Mouse (Mus musculus): ENCODE data around the gene Rps6ka6. TPM values are rescaled to one million over a fixed set of nuclear protein-coding genes. Genes with fewer than 3 reads are reported as not detected.

Rps6ka6 gene
- polyA plus RNA-seq (2015; fragmentation: Nextera tagmentation; extraction: Ambion mirVana), result 12.1 and 17.4 TPM in 2 replicates

DNA sequence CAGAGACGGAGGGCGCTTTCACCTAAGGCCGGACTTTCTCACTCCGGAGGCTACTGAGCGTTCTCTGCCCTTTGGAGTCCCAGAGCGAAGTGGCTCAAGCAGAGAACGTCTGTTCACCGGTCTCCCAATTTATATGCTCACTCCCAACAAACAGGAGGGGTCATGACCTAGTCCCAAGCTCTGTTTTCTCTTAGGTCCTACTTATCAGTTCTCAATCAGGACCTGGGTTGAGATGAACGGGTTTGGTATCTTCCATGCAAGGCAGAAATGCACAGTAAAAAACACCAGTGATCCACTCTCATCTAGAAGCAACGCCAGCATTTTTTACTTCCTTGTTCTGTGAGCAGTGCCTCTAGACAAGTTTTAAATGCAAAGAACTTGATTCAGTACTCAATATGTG lies at the start of gene Rps6ka6:
Rps6ka6 (minus strand) TSS at position 101 of the 400 bp plus-strand sequence.
- no peak within 1 kb of the TSS for H3K4me2 ChIP-seq
- ATAC-seq (ENCODE audit: low read depth) (no peak), DNase-seq (no peak)
- no peak within 1 kb of the TSS for H3K27ac ChIP-seq
- H3K4me1 ChIP-seq (replicated peaks), result no peaks in the 10 kb centered on the region
- 59% methylated on average over 10 of the region's 10 CpGs for WGBS (ENCODE audit: insufficient replicate concordance)
- no peaks in the 10 kb centered on the region for H3K9me3 ChIP-seq (replicated peaks)
- no peak within 1 kb of the TSS for H3K9ac ChIP-seq
- H3K36me3 ChIP-seq, result no peaks in the 10 kb centered on the region
- no peaks in the 10 kb centered on the region for H3K27me3 ChIP-seq
- no peak within 1 kb of the TSS for H3K4me3 ChIP-seq (replicated peaks)

DNA sequence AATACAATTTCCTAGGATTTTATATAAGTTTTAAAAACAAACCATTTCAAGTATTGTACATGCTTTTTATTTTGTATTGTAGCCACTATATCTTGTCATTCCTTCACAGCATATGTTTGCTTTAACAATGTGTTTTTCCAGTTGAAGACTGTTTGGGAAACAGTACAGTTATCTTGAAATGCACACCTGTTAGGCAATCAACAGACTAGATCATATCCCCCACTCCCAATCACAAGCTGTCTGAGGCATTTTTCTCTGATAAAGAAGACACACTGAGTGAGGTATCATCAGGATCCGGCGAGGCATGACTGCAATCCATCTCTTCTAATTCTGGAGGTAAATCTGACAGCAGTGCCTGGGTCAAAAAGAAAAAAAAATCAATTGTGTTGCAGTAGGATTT lies 39.3 kb upstream of the Rps6ka6 start:
- Histone ChIP-seq H3K27ac (no peak overlapping the region), H3K4me2 (no peak overlapping the region), H3K4me1 (replicated peaks) (no peaks in the 10 kb centered on the region), H3K9ac (no peak overlapping the region), H3K27me3 (no peaks in the 10 kb centered on the region), H3K4me3 (replicated peaks) (no peak overlapping the region), H3K36me3 (no peaks in the 10 kb centered on the region), H3K9me3 (replicated peaks) (no peaks in the 10 kb centered on the region)
- DNase-seq, result no peak
- 48% methylated on average over 2 of the region's 2 CpGs for WGBS (ENCODE audit: insufficient replicate concordance)
- no peak for ATAC-seq (ENCODE audit: low read depth)

DNA sequence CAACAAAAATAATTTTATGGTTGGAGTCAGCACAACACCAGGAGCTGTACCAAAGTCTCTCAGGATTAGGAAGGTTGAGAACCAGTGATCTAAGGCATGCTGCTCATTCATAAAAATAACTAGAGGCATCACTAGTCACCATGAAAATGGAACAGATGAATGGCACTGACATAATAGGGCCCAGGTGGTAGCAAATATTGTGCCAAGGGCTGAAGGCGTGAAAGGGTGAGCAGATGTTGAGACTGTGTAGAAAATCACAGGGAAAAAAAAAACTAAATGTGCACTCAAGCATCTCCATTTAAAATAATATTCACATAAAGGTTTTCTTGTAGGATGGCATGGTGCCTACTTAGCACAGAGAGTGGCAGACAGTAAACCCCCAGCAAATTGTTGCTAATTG lies 19.6 kb downstream of the Rps6ka6 start:
- Histone ChIP-seq H3K27me3 (no peaks in the 10 kb centered on the region), H3K36me3 (no peaks in the 10 kb centered on the region), H3K4me1 (replicated peaks) (no peaks in the 10 kb centered on the region), H3K9ac (no peak overlapping the region), H3K4me3 (replicated peaks) (no peak overlapping the region), H3K9me3 (replicated peaks) (no peaks in the 10 kb centered on the region), H3K4me2 (no peak overlapping the region), H3K27ac (no peak overlapping the region)
- 83% methylated on average over 1 of the region's 1 CpGs for WGBS (ENCODE audit: insufficient replicate concordance)
- ATAC-seq (ENCODE audit: low read depth), result no peak
- no peak for DNase-seq

DNA sequence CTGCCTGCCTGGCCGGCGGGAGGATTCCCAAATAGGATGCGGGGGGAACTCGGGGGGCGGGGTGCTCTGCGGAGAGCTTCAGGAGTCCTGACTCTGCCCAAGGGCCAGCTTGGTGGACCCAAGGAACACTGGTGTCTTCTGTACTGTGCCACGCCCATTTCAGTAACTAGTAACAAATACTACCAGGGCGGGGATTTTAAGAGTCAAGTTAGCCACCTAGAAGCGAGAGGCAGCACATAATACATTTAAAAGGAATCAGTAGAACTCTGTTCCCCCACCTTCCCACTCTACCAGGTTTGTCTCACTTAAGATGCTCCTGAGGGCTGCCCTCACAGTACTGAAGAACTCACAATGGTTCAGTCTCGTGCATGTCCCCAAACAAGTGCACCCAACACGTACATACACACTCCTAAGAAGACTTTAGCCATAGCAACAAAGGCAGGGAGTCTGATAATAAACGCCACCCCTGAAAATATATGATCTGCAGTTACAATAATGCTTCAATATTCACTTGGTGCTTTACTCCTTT lies 74.1 kb downstream of the Rps6ka6 start:
- no peaks in the 10 kb centered on the region for H3K9me3 ChIP-seq (replicated peaks)
- peak overlapping the region; percentile 73 for H3K4me2 ChIP-seq
- ATAC-seq (ENCODE audit: low read depth) (peak; percentile 61), DNase-seq (no peak)
- H3K4me1 ChIP-seq (replicated peaks), result no peaks in the 10 kb centered on the region
- H3K36me3 ChIP-seq, result no peaks in the 10 kb centered on the region
- H3K4me3 ChIP-seq (replicated peaks), result peak overlapping the region; percentile 67
- no peak overlapping the region for H3K27ac ChIP-seq
- H3K27me3 ChIP-seq, result no peaks in the 10 kb centered on the region
- peak overlapping the region; percentile 69; the same call in 1 of the 2 replicates for H3K9ac ChIP-seq
- 20% methylated on average over 12 of the region's 12 CpGs for WGBS (ENCODE audit: insufficient replicate concordance)

DNA sequence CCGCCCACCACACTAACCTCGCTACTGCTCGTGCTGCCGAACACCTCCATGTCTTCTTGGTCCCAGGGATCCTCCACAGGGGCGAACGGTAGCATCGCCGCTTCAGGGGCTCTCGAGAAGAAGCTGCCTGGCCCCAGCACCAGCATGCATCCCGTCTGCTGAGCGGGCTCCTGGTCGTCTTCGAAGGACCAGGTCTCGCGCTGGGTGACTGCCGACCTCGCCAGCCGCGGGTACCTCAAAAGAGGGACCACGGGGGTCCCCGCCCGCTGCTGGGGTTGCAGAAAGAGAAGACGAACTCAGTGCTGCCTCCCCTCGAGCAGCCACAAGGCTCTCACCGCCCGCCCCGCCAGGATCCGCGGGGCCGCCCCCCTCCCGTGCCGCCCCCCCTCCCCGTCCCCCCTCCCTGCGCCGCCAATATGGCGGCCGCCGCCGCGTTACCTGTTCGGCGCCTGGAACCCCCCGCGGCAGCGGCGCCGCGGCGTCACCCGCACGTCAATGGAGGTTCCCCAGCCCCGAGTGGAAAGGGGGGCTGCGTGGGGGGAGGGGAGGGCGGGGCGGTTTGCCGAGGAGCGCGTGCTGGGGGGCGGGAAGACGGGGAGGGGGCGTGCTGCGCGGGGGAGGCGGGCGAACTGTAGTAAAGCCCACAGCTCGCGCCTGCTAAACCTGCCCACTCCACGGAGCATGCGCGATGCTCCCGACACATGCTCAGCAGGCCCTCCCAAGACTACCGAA lies 74.8 kb downstream of the Rps6ka6 start:
- Histone ChIP-seq H3K4me2 (peak overlapping the region; percentile 73), H3K36me3 (no peaks in the 10 kb centered on the region), H3K4me1 (replicated peaks) (no peaks in the 10 kb centered on the region), H3K4me3 (replicated peaks) (peak overlapping the region; percentile 67), H3K9me3 (replicated peaks) (no peaks in the 10 kb centered on the region), H3K9ac (peak overlapping the region; percentile 69), H3K27ac (peak overlapping the region; percentile 10; the same call in 1 of the 2 replicates), H3K27me3 (no peaks in the 10 kb centered on the region)
- ATAC-seq (ENCODE audit: low read depth) (peak; percentile 87), DNase-seq (peak; percentile 27)
- 12% methylated on average over 37 of the region's 72 CpGs for WGBS (ENCODE audit: insufficient replicate concordance)

DNA sequence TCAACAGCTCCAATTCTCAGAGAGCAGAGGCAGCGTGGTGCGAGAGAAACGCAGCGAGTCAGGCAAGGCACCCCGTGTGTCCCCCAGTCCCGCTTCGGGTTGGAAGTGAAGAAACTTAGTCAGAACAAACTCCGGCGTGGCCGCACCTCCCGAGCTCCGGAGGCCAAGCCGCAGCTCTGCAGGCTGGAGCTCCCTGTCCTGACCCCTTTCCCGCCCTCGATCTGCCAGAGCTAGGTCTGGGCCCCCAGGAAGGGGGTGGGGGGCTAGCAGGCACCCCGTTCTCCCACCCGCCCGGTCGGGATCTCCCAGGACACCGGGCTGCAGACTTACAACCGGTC lies 75.3 kb downstream of the Rps6ka6 start:
- H3K27me3 ChIP-seq, result no peaks in the 10 kb centered on the region
- DNase-seq (peak; percentile 20), ATAC-seq (ENCODE audit: low read depth) (peak; percentile 63)
- H3K27ac ChIP-seq, result peak overlapping the region; percentile 10; the same call in 1 of the 2 replicates
- no peaks in the 10 kb centered on the region for H3K36me3 ChIP-seq
- H3K4me3 ChIP-seq (replicated peaks), result peak overlapping the region; percentile 67
- WGBS (ENCODE audit: insufficient replicate concordance), result 14% methylated on average over 21 of the region's 21 CpGs
- H3K9me3 ChIP-seq (replicated peaks), result no peaks in the 10 kb centered on the region
- H3K4me2 ChIP-seq, result peak overlapping the region; percentile 73
- H3K4me1 ChIP-seq (replicated peaks), result no peaks in the 10 kb centered on the region
- H3K9ac ChIP-seq, result peak overlapping the region; percentile 69

DNA sequence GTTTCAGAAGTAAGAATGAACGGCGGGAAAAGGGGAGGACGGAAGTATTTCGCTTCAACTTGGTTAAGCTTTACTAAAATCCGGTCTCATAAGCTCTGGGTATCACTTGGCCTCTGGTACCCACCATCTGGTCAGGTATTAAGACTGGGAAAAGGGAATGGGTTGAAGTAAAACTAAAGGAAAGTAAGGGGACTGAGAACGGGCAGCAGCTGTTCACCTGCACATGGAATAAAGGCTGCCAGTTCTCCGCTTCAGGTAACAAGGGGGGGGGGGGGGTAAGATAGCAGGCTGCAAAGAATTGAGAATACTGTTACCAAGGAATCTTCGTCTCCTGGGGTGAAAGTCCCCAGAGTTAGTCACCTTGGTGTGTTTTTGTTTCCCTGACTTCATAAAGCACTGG lies 75.7 kb downstream of the Rps6ka6 start:
- H3K27me3 ChIP-seq, result no peaks in the 10 kb centered on the region
- H3K4me1 ChIP-seq (replicated peaks), result no peaks in the 10 kb centered on the region
- peak overlapping the region; percentile 67 for H3K4me3 ChIP-seq (replicated peaks)
- no peaks in the 10 kb centered on the region for H3K36me3 ChIP-seq
- peak overlapping the region; percentile 73 for H3K4me2 ChIP-seq
- 20% methylated on average over 8 of the region's 8 CpGs for WGBS (ENCODE audit: insufficient replicate concordance)
- no peak overlapping the region for H3K27ac ChIP-seq
- peak overlapping the region; percentile 69 for H3K9ac ChIP-seq
- DNase-seq (peak; percentile 0), ATAC-seq (ENCODE audit: low read depth) (no peak)
- no peaks in the 10 kb centered on the region for H3K9me3 ChIP-seq (replicated peaks)

DNA sequence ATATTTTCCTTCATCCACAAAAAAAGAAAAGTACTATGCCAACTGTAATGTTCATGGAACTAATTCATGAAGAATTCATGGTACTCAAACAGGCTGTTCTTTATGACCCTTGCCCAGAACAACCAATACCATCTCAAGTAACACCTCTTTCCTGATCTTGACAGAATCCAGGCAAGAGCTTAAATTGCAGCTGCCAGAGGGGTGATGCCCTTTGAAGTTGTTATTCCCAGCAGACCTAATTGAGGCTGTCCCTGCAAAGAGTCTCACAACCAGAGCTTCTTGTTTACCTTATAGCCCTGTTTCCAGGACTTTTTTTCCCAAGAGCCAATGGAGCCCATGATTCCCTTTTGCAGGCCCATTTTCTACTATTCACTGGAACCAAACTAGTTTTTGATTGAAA lies 77.6 kb downstream of the Rps6ka6 start:
- H3K4me3 ChIP-seq (replicated peaks), result no peak overlapping the region
- ATAC-seq (ENCODE audit: low read depth) (no peak), DNase-seq (no peak)

DNA sequence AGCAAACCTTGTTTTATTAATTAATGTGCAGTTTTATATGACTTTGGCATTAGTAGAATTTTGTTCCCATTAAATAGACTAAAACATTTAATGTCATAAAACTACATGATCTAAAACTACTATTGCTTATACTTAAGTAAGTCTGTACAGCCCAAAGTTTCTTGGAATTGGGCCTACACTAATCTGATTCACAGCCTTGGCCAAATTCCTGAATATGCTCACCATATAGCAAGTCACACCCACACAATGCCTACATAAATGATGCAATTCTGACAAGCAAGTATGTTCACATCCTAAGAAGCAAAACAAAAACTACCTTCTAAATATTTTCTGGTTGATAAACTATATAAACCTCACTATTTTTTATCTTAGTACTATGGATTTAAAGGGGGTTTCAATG lies 101.2 kb downstream of the Rps6ka6 start:
- DNase-seq (no peak), ATAC-seq (ENCODE audit: low read depth) (no peak)
- H3K4me2 ChIP-seq, result no peak overlapping the region
- no peaks in the 10 kb centered on the region for H3K27me3 ChIP-seq
- no peak overlapping the region for H3K27ac ChIP-seq
- H3K9ac ChIP-seq, result no peak overlapping the region
- H3K9me3 ChIP-seq (replicated peaks), result no peaks in the 10 kb centered on the region
- H3K36me3 ChIP-seq, result no peaks in the 10 kb centered on the region
- H3K4me3 ChIP-seq (replicated peaks), result no peak overlapping the region
- no peaks in the 10 kb centered on the region for H3K4me1 ChIP-seq (replicated peaks)

More for the DNA sequence above, 77.6 kb downstream of the Rps6ka6 start:
- Histone ChIP-seq H3K36me3 (no peaks in the 10 kb centered on the region), H3K27ac (no peak overlapping the region), H3K4me2 (no peak overlapping the region), H3K4me1 (replicated peaks) (no peaks in the 10 kb centered on the region), H3K9me3 (replicated peaks) (no peaks in the 10 kb centered on the region), H3K27me3 (no peaks in the 10 kb centered on the region), H3K9ac (no peak overlapping the region)

DNA sequence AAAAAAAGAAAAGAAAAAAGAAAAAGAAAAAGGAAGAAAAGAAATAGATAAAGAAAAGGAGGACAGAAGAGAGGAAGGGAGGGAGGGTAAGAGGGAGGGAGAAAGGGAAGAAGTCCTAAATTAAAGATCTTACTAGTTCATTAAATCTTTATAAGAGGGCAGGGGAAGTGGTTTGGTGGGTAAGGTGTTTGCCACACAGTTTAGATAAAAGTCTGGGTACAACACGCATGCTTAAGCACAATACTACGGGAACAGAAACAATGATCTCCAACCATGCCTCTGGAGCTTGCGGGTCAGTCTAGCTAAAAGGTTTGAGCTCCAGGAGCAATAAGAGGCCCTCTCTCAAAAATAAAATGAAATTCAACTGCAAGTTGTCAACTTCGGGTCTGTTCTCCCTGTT lies 123.0 kb downstream of the Rps6ka6 start:
- Histone ChIP-seq H3K9me3 (replicated peaks) (no peaks in the 10 kb centered on the region), H3K9ac (no peak overlapping the region), H3K36me3 (no peaks in the 10 kb centered on the region), H3K27me3 (no peaks in the 10 kb centered on the region), H3K4me2 (no peak overlapping the region), H3K4me1 (replicated peaks) (no peaks in the 10 kb centered on the region), H3K27ac (no peak overlapping the region), H3K4me3 (replicated peaks) (no peak overlapping the region)
- no peak for ATAC-seq (ENCODE audit: low read depth)
- 73% methylated on average over 4 of the region's 4 CpGs for WGBS (ENCODE audit: insufficient replicate concordance)
- no peak for DNase-seq

DNA sequence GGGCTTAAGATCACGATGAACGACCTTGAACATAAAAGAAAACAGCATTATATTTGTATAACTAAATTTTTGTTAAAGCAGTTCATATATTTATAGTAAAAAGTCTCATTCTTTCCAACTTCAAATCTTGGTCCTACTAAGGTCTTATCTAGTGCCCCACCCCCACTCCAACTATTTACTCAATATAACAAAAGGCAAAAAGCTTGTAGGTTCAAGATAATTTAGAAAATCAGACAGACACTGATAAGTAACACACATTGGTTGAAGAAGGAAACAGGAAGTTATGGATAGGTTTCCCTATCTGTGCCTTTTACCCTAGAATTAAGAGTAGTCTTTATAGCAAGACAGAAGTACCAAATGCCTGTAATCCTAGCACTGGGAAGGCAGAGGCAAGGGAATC lies 132.9 kb downstream of the Rps6ka6 start:
- H3K4me3 ChIP-seq (replicated peaks), result no peak overlapping the region
- no peak overlapping the region for H3K4me2 ChIP-seq
- ATAC-seq (ENCODE audit: low read depth) (no peak), DNase-seq (no peak)
- H3K27ac ChIP-seq, result no peak overlapping the region
- H3K4me1 ChIP-seq (replicated peaks), result no peaks in the 10 kb centered on the region
- no peaks in the 10 kb centered on the region for H3K27me3 ChIP-seq
- no peaks in the 10 kb centered on the region for H3K36me3 ChIP-seq
- H3K9ac ChIP-seq, result no peak overlapping the region
- H3K9me3 ChIP-seq (replicated peaks), result no peaks in the 10 kb centered on the region
- 83% methylated on average over 2 of the region's 2 CpGs for WGBS (ENCODE audit: insufficient replicate concordance)

DNA sequence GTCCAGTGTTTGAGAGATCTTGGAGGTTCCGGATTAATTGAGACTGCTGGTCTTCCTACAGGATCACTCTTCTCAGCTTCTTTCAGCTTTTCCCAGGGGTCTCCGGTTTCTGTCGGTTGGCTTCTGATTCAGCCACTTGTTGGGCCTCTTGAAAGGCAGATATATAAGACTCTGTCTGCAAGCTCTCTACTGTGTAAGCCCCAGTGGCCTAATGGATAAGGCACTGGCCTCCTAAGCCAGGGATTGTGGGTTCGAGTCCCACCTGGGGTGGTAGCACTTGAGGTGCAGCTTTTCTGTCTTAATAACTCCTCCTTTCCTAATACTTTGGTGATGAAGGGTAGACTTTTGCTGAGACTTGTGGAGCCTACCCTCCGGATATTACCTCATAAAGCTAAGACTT lies 160.7 kb downstream of the Rps6ka6 start:
- H3K27ac ChIP-seq, result no peak overlapping the region
- H3K4me2 ChIP-seq, result no peak overlapping the region
- H3K4me1 ChIP-seq (replicated peaks), result no peaks in the 10 kb centered on the region
- no peak overlapping the region for H3K9ac ChIP-seq
- H3K4me3 ChIP-seq (replicated peaks), result no peak overlapping the region
- 60% methylated on average over 5 of the region's 5 CpGs for WGBS (ENCODE audit: insufficient replicate concordance)
- DNase-seq (no peak), ATAC-seq (ENCODE audit: low read depth) (no peak)
- H3K27me3 ChIP-seq, result no peaks in the 10 kb centered on the region
- no peaks in the 10 kb centered on the region for H3K9me3 ChIP-seq (replicated peaks)
- no peaks in the 10 kb centered on the region for H3K36me3 ChIP-seq

Data from liver, embryonic 13.5 days (tissue).